Mouse (Mus musculus) neural tube, embryonic 14.5 days (tissue): ENCODE data around the gene Kat2a. TPM values are rescaled to one million over a fixed set of nuclear protein-coding genes. Genes with fewer than 3 reads are reported as not detected.
A peak's percentile ranks its signal among the peaks of the same experiment; 100 is the strongest.

Source experiments
- ATAC-seq: fragments of 200-750 bp; cut with Nextera tagmentation; 2 replicates; pipeline ENCODE4 v1.8.0; 2017; ENCODE audit warnings: low read depth, mild to moderate bottlenecking, moderate TSS enrichment, moderate library complexity
- H3K27ac ChIP-seq: fragments of 300-500 bp; sonication (generic); 2 replicates; pipeline ENCODE4 v1.5.1; 2014; ENCODE audit warnings: low read depth, mild to moderate bottlenecking, control low read depth, low read length, moderate library complexity, mixed read lengths
- H3K27me3 ChIP-seq: fragments of 300-500 bp; sonication (generic); 2 replicates; pipeline ENCODE4 v1.6.1; 2014; ENCODE audit warnings: low read length; ENCODE audit not compliant: control insufficient read depth, insufficient read depth
- H3K36me3 ChIP-seq: fragments of 300-500 bp; sonication (generic); 2 replicates; pipeline ENCODE4 v1.6.1; 2014; ENCODE audit warnings: low read length, mixed read lengths; ENCODE audit not compliant: control insufficient read depth, insufficient read depth
- H3K4me1 ChIP-seq: fragments of 300-500 bp; sonication (generic); 2 replicates; pipeline ENCODE4 v1.6.1; 2014; ENCODE audit warnings: low read length; ENCODE audit not compliant: control insufficient read depth, insufficient read depth
- H3K4me2 ChIP-seq: fragments of 300-500 bp; sonication (generic); 2 replicates; pipeline ENCODE4 v1.6.1; 2014; ENCODE audit warnings: mild to moderate bottlenecking, low read depth, low read length, control low read depth
- H3K4me3 ChIP-seq: fragments of 300-500 bp; sonication (generic); 2 replicates; pipeline ENCODE4 v1.5.1; 2014; ENCODE audit warnings: low read depth, low read length, control low read depth, mixed read lengths
- H3K9ac ChIP-seq: fragments of 300-500 bp; sonication (generic); replicated peaks from 2 replicates; pipeline ENCODE4 v1.6.1; 2014; ENCODE audit warnings: low read depth, mild to moderate bottlenecking, control low read depth, low read length, mixed read lengths
- H3K9me3 ChIP-seq: fragments of 300-500 bp; sonication (generic); 2 replicates; pipeline ENCODE4 v1.6.1; 2016; ENCODE audit warnings: low read length; ENCODE audit not compliant: control insufficient read depth
- WGBS: fragments of 180-500 bp; shearing (Covaris S2); extraction: QIAGEN DNeasy Blood & Tissue Kit; methylation state at CpG from one replicate; pipeline ENCODE4 v1.1.7; 2014; 5-methylcytosine and 5-hydroxymethylcytosine counted together
- polyA plus RNA-seq: library from polyadenylated mRNA; unstranded; fragments of >200 nt; fragmentation: Nextera tagmentation; extraction: Ambion mirVana; gene quantifications from 2 replicates; pipeline ENCODE4 v1.2.1, GENCODE M21; 2014

The Kat2a gene
- polyA plus RNA-seq, 1 experiment from 2014 or later = 55.3 TPM

GRCm38 (mm10) chr11:100693154-100693553 lies 19.1 kb downstream of the Kat2a start:
- Histone ChIP-seq H3K4me3 (no peak overlapping the region), H3K9me3 (no peaks in the 10 kb centered on the region), H3K36me3 (no peaks in the 10 kb centered on the region), H3K4me2 (no peak overlapping the region), H3K4me1 (no peaks in the 10 kb centered on the region), H3K27ac (no peak overlapping the region), H3K9ac (no peak overlapping the region), H3K27me3 (no peaks in the 10 kb centered on the region)
- no peak for ATAC-seq
- 17% methylated on average over 5 of the region's 5 CpGs for WGBS

- Histone ChIP-seq H3K36me3 (no peaks in the 10 kb centered on the region), H3K4me2 (peak within 1 kb of the TSS; percentile 38), H3K9me3 (no peaks in the 10 kb centered on the region), H3K9ac (no peak within 1 kb of the TSS), H3K27me3 (no peaks in the 10 kb centered on the region), H3K4me3 (peak within 1 kb of the TSS; percentile 11; the same call in 1 of the 2 replicates), H3K4me1 (no peaks in the 10 kb centered on the region), H3K27ac (no peak within 1 kb of the TSS)
- 1% methylated on average over 23 of the region's 23 CpGs for WGBS
- ATAC-seq = no peak
These were observed 20.1 kb downstream of the Kat2a start, which contains the start of gene Zfp385c for GRCm38 (mm10) chr11:100692164-100692616. Gene Zfp385c, minus strand, starts transcription at chr11:100692455.

GRCm38 (mm10) chr11:100690389-100690788 lies 21.9 kb downstream of the Kat2a start:
- H3K36me3 ChIP-seq = no peaks in the 10 kb centered on the region
- H3K4me1 ChIP-seq = no peaks in the 10 kb centered on the region
- no peak overlapping the region for H3K27ac ChIP-seq
- H3K4me2 ChIP-seq = no peak overlapping the region
- ATAC-seq = no peak
- no peaks in the 10 kb centered on the region for H3K9me3 ChIP-seq
- WGBS = 82% methylated on average over 7 of the region's 7 CpGs
- H3K27me3 ChIP-seq = no peaks in the 10 kb centered on the region
- no peak overlapping the region for H3K4me3 ChIP-seq
- H3K9ac ChIP-seq = no peak overlapping the region

- Histone ChIP-seq H3K9ac (no peak overlapping the region), H3K27me3 (no peaks in the 10 kb centered on the region), H3K9me3 (no peaks in the 10 kb centered on the region), H3K4me3 (no peak overlapping the region), H3K4me2 (no peak overlapping the region), H3K36me3 (no peaks in the 10 kb centered on the region), H3K27ac (no peak overlapping the region), H3K4me1 (no peaks in the 10 kb centered on the region)
- no peak for ATAC-seq
- 77% methylated on average over 4 of the region's 4 CpGs for WGBS
These were observed 23.8 kb downstream of the Kat2a start for GRCm38 (mm10) chr11:100688443-100688842.

GRCm38 (mm10) chr11:100687265-100687664 lies 25.0 kb downstream of the Kat2a start:
- ATAC-seq = no peak
- no peaks in the 10 kb centered on the region for H3K27me3 ChIP-seq
- no peak overlapping the region for H3K27ac ChIP-seq
- no peak overlapping the region for H3K4me2 ChIP-seq
- WGBS = 78% methylated on average over 7 of the region's 7 CpGs
- no peaks in the 10 kb centered on the region for H3K4me1 ChIP-seq
- H3K9ac ChIP-seq = no peak overlapping the region
- H3K9me3 ChIP-seq = no peaks in the 10 kb centered on the region
- no peaks in the 10 kb centered on the region for H3K36me3 ChIP-seq
- H3K4me3 ChIP-seq = no peak overlapping the region

GRCm38 (mm10) chr11:100685371-100685770 lies 26.9 kb downstream of the Kat2a start:
- 79% methylated on average over 3 of the region's 3 CpGs for WGBS
- H3K27ac ChIP-seq = no peak overlapping the region
- H3K4me3 ChIP-seq = no peak overlapping the region
- no peak for ATAC-seq
- H3K9ac ChIP-seq = no peak overlapping the region
- no peaks in the 10 kb centered on the region for H3K4me1 ChIP-seq
- H3K4me2 ChIP-seq = no peak overlapping the region
- H3K27me3 ChIP-seq = no peaks in the 10 kb centered on the region
- H3K36me3 ChIP-seq = no peaks in the 10 kb centered on the region
- no peaks in the 10 kb centered on the region for H3K9me3 ChIP-seq

GRCm38 (mm10) chr11:100684084-100684483 lies 28.2 kb downstream of the Kat2a start:
- Histone ChIP-seq H3K27ac (no peak overlapping the region), H3K9me3 (no peaks in the 10 kb centered on the region), H3K36me3 (no peaks in the 10 kb centered on the region), H3K27me3 (no peaks in the 10 kb centered on the region), H3K9ac (no peak overlapping the region), H3K4me1 (no peaks in the 10 kb centered on the region), H3K4me2 (no peak overlapping the region), H3K4me3 (no peak overlapping the region)
- 59% methylated on average over 2 of the region's 2 CpGs for WGBS
- no peak for ATAC-seq

- H3K4me3 ChIP-seq = no peak overlapping the region
- no peak overlapping the region for H3K4me2 ChIP-seq
- H3K4me1 ChIP-seq = no peaks in the 10 kb centered on the region
- no peak for ATAC-seq
- H3K27ac ChIP-seq = no peak overlapping the region
- no peaks in the 10 kb centered on the region for H3K36me3 ChIP-seq
- no peaks in the 10 kb centered on the region for H3K9me3 ChIP-seq
- H3K27me3 ChIP-seq = no peaks in the 10 kb centered on the region
- 73% methylated on average over 5 of the region's 5 CpGs for WGBS
- H3K9ac ChIP-seq = no peak overlapping the region
These were observed 29.7 kb downstream of the Kat2a start for GRCm38 (mm10) chr11:100682526-100682925.

- WGBS = 83% methylated on average over 5 of the region's 5 CpGs
- Histone ChIP-seq H3K27ac (no peak overlapping the region), H3K4me1 (no peaks in the 10 kb centered on the region), H3K9me3 (no peaks in the 10 kb centered on the region), H3K4me3 (no peak overlapping the region), H3K9ac (no peak overlapping the region), H3K36me3 (no peaks in the 10 kb centered on the region), H3K27me3 (no peaks in the 10 kb centered on the region), H3K4me2 (no peak overlapping the region)
- ATAC-seq = no peak
These were observed 30.4 kb downstream of the Kat2a start for GRCm38 (mm10) chr11:100681826-100682225.
